Mouse (Mus musculus): ENCODE measurements around the gene Gm572. TPM values are rescaled to one million over a fixed set of nuclear protein-coding genes. Genes with fewer than 3 reads are reported as not detected.
A peak's percentile ranks its signal among the peaks of the same experiment; 100 is the strongest.

The Gm572 gene
- polyA plus RNA-seq, 1 experiment from 2014 or later = not detected

- H3K4me2 ChIP-seq = no peak overlapping the region
- H3K36me3 ChIP-seq (ENCODE audit: control insufficient read depth, insufficient read depth, low read length) = no peaks in the 10 kb centered on the region
- H3K27me3 ChIP-seq (replicated peaks; ENCODE audit: control insufficient read depth, insufficient read depth, low read length) = peaks cover 12% of the 10 kb centered on the region
- H3K4me3 ChIP-seq (ENCODE audit: low read depth, low read length) = no peak overlapping the region
- H3K4me1 ChIP-seq (replicated peaks; ENCODE audit: control insufficient read depth, insufficient read depth, low read length) = 0 out of 2 replicates have a peak, but pooled peaks cover 3% of the 10 kb centered on the region
- no peak overlapping the region for H3K27ac ChIP-seq (ENCODE audit: low read depth, low read length)
- ATAC-seq (replicated peaks; ENCODE audit: low FRiP score) (0 out of 2 replicates have a peak, but pooled peaks have one; percentile 26), DNase-seq (ENCODE audit: low spot score) (no peak)
- no peak overlapping the region for H3K9ac ChIP-seq (ENCODE audit: low read depth, low read length)
- no peaks in the 10 kb centered on the region for H3K9me3 ChIP-seq (ENCODE audit: control insufficient read depth, low read length)
- 53% methylated on average over 2 of the region's 2 CpGs for WGBS
Measured at GRCm38 (mm10) chr4:148710446-148710845, 67.3 kb downstream of the Gm572 start.

- DNase-seq (ENCODE audit: low spot score) = no peak
Measured at GRCm38 (mm10) chr4:148711323-148711722, 68.2 kb downstream of the Gm572 start.

DNA sequence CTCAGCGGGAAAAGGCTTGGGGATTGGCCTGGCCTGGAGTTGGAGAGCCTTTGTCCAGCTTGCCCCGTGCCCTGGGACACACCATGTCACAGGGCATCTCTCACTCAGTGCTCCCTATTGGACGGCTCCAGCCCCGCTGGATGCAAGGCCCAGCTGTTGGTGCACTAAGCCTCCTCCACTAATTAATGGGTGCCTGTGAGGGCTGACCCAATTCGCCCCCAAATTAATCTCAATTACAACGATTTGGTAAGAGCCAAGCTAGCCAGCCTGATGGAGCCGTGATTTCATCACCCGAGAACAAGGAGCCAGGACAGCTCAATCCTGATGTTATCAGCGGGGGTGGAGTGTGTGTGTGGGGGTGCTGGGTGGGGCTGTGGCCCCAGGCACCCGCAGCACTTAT, 69.5 kb downstream of the Gm572 start:
- DNase-seq (ENCODE audit: low spot score) (no peak), ATAC-seq (replicated peaks; ENCODE audit: low FRiP score) (no peak)
- no peaks in the 10 kb centered on the region for H3K36me3 ChIP-seq (ENCODE audit: control insufficient read depth, insufficient read depth, low read length)
- no peak overlapping the region for H3K4me2 ChIP-seq
- WGBS = 51% methylated on average over 10 of the region's 10 CpGs
- H3K27me3 ChIP-seq (replicated peaks; ENCODE audit: control insufficient read depth, insufficient read depth, low read length) = peaks cover 10% of the 10 kb centered on the region
- H3K27ac ChIP-seq (ENCODE audit: low read depth, low read length) = no peak overlapping the region
- H3K4me3 ChIP-seq (ENCODE audit: low read depth, low read length) = no peak overlapping the region
- H3K9ac ChIP-seq (ENCODE audit: low read depth, low read length) = no peak overlapping the region
- H3K9me3 ChIP-seq (ENCODE audit: control insufficient read depth, low read length) = no peaks in the 10 kb centered on the region
- H3K4me1 ChIP-seq (replicated peaks; ENCODE audit: control insufficient read depth, insufficient read depth, low read length) = 0 out of 2 replicates have a peak, but pooled peaks cover 3% of the 10 kb centered on the region

More at GRCm38 (mm10) chr4:148711323-148711722, 68.2 kb downstream of the Gm572 start:
- no peak overlapping the region for H3K4me2 ChIP-seq
- no peaks in the 10 kb centered on the region for H3K9me3 ChIP-seq (ENCODE audit: control insufficient read depth, low read length)
- H3K27ac ChIP-seq (ENCODE audit: low read depth, low read length) = no peak overlapping the region
- 0 out of 2 replicates have a peak, but pooled peaks cover 3% of the 10 kb centered on the region for H3K4me1 ChIP-seq (replicated peaks; ENCODE audit: control insufficient read depth, insufficient read depth, low read length)
- ATAC-seq (replicated peaks; ENCODE audit: low FRiP score) = no peak
- peaks cover 11% of the 10 kb centered on the region for H3K27me3 ChIP-seq (replicated peaks; ENCODE audit: control insufficient read depth, insufficient read depth, low read length)
- H3K4me3 ChIP-seq (ENCODE audit: low read depth, low read length) = no peak overlapping the region
- H3K9ac ChIP-seq (ENCODE audit: low read depth, low read length) = no peak overlapping the region
- WGBS = 11% methylated on average over 10 of the region's 10 CpGs
- H3K36me3 ChIP-seq (ENCODE audit: control insufficient read depth, insufficient read depth, low read length) = no peaks in the 10 kb centered on the region

DNA sequence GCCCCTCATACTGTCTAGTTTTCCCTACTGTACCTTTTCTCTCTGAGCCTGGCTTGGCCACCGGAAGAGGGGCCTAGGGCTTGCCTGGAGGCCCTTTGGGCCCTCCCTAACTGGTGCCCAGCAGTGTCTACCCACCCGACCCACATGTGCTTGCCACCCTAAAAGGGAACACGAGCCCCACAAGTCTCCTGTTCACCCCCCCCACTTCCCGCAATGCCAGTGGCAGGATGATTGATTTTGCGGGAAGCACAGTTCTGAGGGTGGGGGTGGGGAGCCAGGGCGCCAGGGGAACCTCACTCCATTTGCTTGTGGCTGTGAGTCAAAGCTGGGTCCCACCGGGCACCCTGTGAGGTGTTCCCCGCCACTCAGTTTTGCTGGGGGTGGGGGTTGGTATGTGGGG, 70.9 kb downstream of the Gm572 start:
- Histone ChIP-seq H3K4me2 (no peak overlapping the region), H3K36me3 (ENCODE audit: control insufficient read depth, insufficient read depth, low read length) (no peaks in the 10 kb centered on the region), H3K27me3 (replicated peaks; ENCODE audit: control insufficient read depth, insufficient read depth, low read length) (peaks cover 10% of the 10 kb centered on the region), H3K4me1 (replicated peaks; ENCODE audit: control insufficient read depth, insufficient read depth, low read length) (0 out of 2 replicates have a peak, but pooled peaks cover 3% of the 10 kb centered on the region), H3K9ac (ENCODE audit: low read depth, low read length) (no peak overlapping the region), H3K4me3 (ENCODE audit: low read depth, low read length) (no peak overlapping the region), H3K27ac (ENCODE audit: low read depth, low read length) (no peak overlapping the region), H3K9me3 (ENCODE audit: control insufficient read depth, low read length) (no peaks in the 10 kb centered on the region)
- 61% methylated on average over 8 of the region's 8 CpGs for WGBS
- ATAC-seq (replicated peaks; ENCODE audit: low FRiP score) (no peak), DNase-seq (ENCODE audit: low spot score) (no peak)

GRCm38 (mm10) chr4:148714739-148715138, 71.6 kb downstream of the Gm572 start:
- Histone ChIP-seq H3K9ac (ENCODE audit: low read depth, low read length) (no peak overlapping the region), H3K36me3 (ENCODE audit: control insufficient read depth, insufficient read depth, low read length) (no peaks in the 10 kb centered on the region), H3K9me3 (ENCODE audit: control insufficient read depth, low read length) (no peaks in the 10 kb centered on the region), H3K4me2 (no peak overlapping the region), H3K4me3 (ENCODE audit: low read depth, low read length) (no peak overlapping the region), H3K4me1 (replicated peaks; ENCODE audit: control insufficient read depth, insufficient read depth, low read length) (0 out of 2 replicates have a peak, but pooled peaks cover 3% of the 10 kb centered on the region), H3K27ac (ENCODE audit: low read depth, low read length) (no peak overlapping the region), H3K27me3 (replicated peaks; ENCODE audit: control insufficient read depth, insufficient read depth, low read length) (peaks cover 16% of the 10 kb centered on the region)
- no peak for DNase-seq (ENCODE audit: low spot score)
- no peak for ATAC-seq (replicated peaks; ENCODE audit: low FRiP score)
- WGBS = 76% methylated on average over 12 of the region's 12 CpGs

DNA sequence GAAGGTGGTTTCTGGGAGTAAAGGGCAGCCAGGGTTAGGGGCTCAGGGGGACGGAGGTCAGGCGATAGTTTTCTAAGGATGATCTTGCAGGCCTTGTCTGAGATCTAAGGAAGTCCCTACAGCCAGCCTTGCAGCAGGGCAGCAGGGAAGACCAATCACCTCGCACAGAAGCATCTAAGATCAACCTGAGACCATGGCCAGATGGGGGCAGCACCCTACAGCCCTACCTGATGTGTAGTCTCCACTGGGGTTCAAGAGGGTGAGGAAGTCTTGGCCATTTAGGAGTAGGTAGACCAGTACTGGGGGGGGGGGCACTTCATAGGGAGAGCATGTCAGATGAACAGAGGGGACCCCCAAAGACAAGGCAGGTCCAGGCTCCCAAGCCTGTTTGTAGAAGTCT, 72.3 kb downstream of the Gm572 start:
- Histone ChIP-seq H3K27me3 (replicated peaks; ENCODE audit: control insufficient read depth, insufficient read depth, low read length) (peaks cover 18% of the 10 kb centered on the region), H3K4me3 (ENCODE audit: low read depth, low read length) (no peak overlapping the region), H3K9me3 (ENCODE audit: control insufficient read depth, low read length) (no peaks in the 10 kb centered on the region), H3K9ac (ENCODE audit: low read depth, low read length) (no peak overlapping the region), H3K4me1 (replicated peaks; ENCODE audit: control insufficient read depth, insufficient read depth, low read length) (0 out of 2 replicates have a peak, but pooled peaks cover 3% of the 10 kb centered on the region), H3K4me2 (no peak overlapping the region), H3K36me3 (ENCODE audit: control insufficient read depth, insufficient read depth, low read length) (no peaks in the 10 kb centered on the region), H3K27ac (ENCODE audit: low read depth, low read length) (no peak overlapping the region)
- WGBS = 37% methylated on average over 3 of the region's 3 CpGs
- DNase-seq (ENCODE audit: low spot score) (no peak), ATAC-seq (replicated peaks; ENCODE audit: low FRiP score) (no peak)

Other genes with a start within 250 kb of the Gm572 start
- 21.5 and 23.1 TPM in 2 replicates for gene Ubiad1, start 198.5 kb upstream of the Gm572 start, polyA plus RNA-seq (2014; fragmentation: Nextera tagmentation; extraction: Ambion mirVana)
- gene Mtor, start 194.7 kb upstream of the Gm572 start, polyA plus RNA-seq (2014; fragmentation: Nextera tagmentation; extraction: Ambion mirVana) = 20.4 and 22.9 TPM in 2 replicates
- 0.92 and 0.96 TPM in 2 replicates for gene Angptl7, start 142.9 kb upstream of the Gm572 start, polyA plus RNA-seq (2014; fragmentation: Nextera tagmentation; extraction: Ambion mirVana)
- gene Exosc10, start 84.9 kb upstream of the Gm572 start, polyA plus RNA-seq (2014; fragmentation: Nextera tagmentation; extraction: Ambion mirVana) = 92.4 and 98.2 TPM in 2 replicates
- gene Srm, start 51.8 kb upstream of the Gm572 start, polyA plus RNA-seq (2014; fragmentation: Nextera tagmentation; extraction: Ambion mirVana) = 510 and 529 TPM in 2 replicates
- gene Masp2, start 40.8 kb upstream of the Gm572 start, polyA plus RNA-seq (2014; fragmentation: Nextera tagmentation; extraction: Ambion mirVana) = 5.0 and 6.8 TPM in 2 replicates
- 226 and 230 TPM in 2 replicates for gene Tardbp, start 16.3 kb upstream of the Gm572 start, polyA plus RNA-seq (2014; fragmentation: Nextera tagmentation; extraction: Ambion mirVana)
- gene Casz1, start 161.1 kb downstream of the Gm572 start, polyA plus RNA-seq (2014; fragmentation: Nextera tagmentation; extraction: Ambion mirVana) = 0.56 and 1.0 TPM in 2 replicates

Data from liver, embryonic 11.5 days (tissue).